Mouse (Mus musculus) retina, postnatal 1 day (tissue): Measurements from ENCODE around the gene Slc29a1.

Experiments used
- DNase-seq: peaks from one replicate; pipeline ENCODE4 v3.0.0-alpha.2; 2012

Gene Slc29a1

GRCm38 (mm10) chr17:45588370-45588769 is 11.0 kb downstream of the Slc29a1 start:
- DNase-seq, result no peak

GRCm38 (mm10) chr17:45586449-45586837 is 13.0 kb downstream of the Slc29a1 start:
- DNase-seq, result no peak

GRCm38 (mm10) chr17:45585725-45586448 is 13.5 kb downstream of the Slc29a1 start:
- no peak for DNase-seq

- DNase-seq, result peak; percentile 87
Measured at GRCm38 (mm10) chr17:45584939-45585678, 14.3 kb downstream of the Slc29a1 start.

GRCm38 (mm10) chr17:45584096-45584896 is 15.1 kb downstream of the Slc29a1 start:
- DNase-seq, result no peak

GRCm38 (mm10) chr17:45582715-45583355 is 16.6 kb downstream of the Slc29a1 start:
- no peak for DNase-seq

- no peak for DNase-seq
Measured at GRCm38 (mm10) chr17:45582188-45582587, 17.2 kb downstream of the Slc29a1 start.

GRCm38 (mm10) chr17:45581567-45581983 is 17.8 kb downstream of the Slc29a1 start:
- peak; percentile 89 for DNase-seq

GRCm38 (mm10) chr17:45580958-45581477 is 18.4 kb downstream of the Slc29a1 start:
- DNase-seq, result no peak

GRCm38 (mm10) chr17:45579554-45579953 is 19.9 kb downstream of the Slc29a1 start:
- DNase-seq, result no peak

GRCm38 (mm10) chr17:45578843-45579242 is 20.6 kb downstream of the Slc29a1 start:
- DNase-seq, result peak; percentile 49

GRCm38 (mm10) chr17:45578242-45578641 is 21.2 kb downstream of the Slc29a1 start:
- no peak for DNase-seq

- no peak for DNase-seq
Measured at GRCm38 (mm10) chr17:45575123-45575897, 24.1 kb downstream of the Slc29a1 start.

GRCm38 (mm10) chr17:45574129-45574761 is 25.2 kb downstream of the Slc29a1 start:
- DNase-seq, result no peak

GRCm38 (mm10) chr17:45573780-45574123 is 25.7 kb downstream of the Slc29a1 start:
- peak; percentile 96 for DNase-seq

- peak; percentile 99 for DNase-seq
Measured at GRCm38 (mm10) chr17:45573087-45573779, 26.2 kb downstream of the Slc29a1 start, which contains the start of gene Hsp90ab1. Gene Hsp90ab1, minus strand, starts transcription at chr17:45573271.

GRCm38 (mm10) chr17:45572103-45573086 is 27.0 kb downstream of the Slc29a1 start:
- DNase-seq, result peak; percentile 94

GRCm38 (mm10) chr17:45569999-45570398 is 29.4 kb downstream of the Slc29a1 start:
- no peak for DNase-seq

GRCm38 (mm10) chr17:45568990-45569389 is 30.4 kb downstream of the Slc29a1 start:
- no peak for DNase-seq
